Mouse (Mus musculus) limb, embryonic 10.5 days (tissue): ENCODE measurements around the gene Patl1. TPM values are rescaled to one million over a fixed set of nuclear protein-coding genes. Genes with fewer than 3 reads are reported as not detected.
A peak's percentile ranks its signal among the peaks of the same experiment; 100 is the strongest.
"Not testable (repeated sequence)": the region's sequence is repeated elsewhere in the genome, so short reads cannot be mapped to it uniquely, and the experiment has no call there.

Experiments used
- DNase-seq: peaks from one replicate; pipeline ENCODE4 v3.0.0-alpha.2; 2017; ENCODE audit warnings: low spot score
- H3K27ac ChIP-seq: fragments of 300-500 bp; sonication (generic); 2 replicates; pipeline ENCODE4 v1.5.1; 2016; ENCODE audit warnings: mild to moderate bottlenecking
- H3K27me3 ChIP-seq: fragments of 300-500 bp; sonication (generic); 2 replicates; pipeline ENCODE4 v1.6.1; 2016; ENCODE audit warnings: low read depth, mild to moderate bottlenecking; ENCODE audit not compliant: poor library complexity, severe bottlenecking
- H3K36me3 ChIP-seq: fragments of 300-500 bp; sonication (generic); 2 replicates; pipeline ENCODE4 v1.6.1; 2016; ENCODE audit warnings: mild to moderate bottlenecking, moderate library complexity
- H3K4me1 ChIP-seq: fragments of 300-500 bp; sonication (generic); 2 replicates; pipeline ENCODE4 v1.6.1; 2016
- H3K4me3 ChIP-seq: fragments of 300-500 bp; sonication (generic); 2 replicates; pipeline ENCODE4 v1.5.1; 2016; ENCODE audit warnings: mild to moderate bottlenecking, moderate library complexity
- H3K9me3 ChIP-seq: fragments of 300-500 bp; sonication (generic); replicated peaks from 2 replicates; pipeline ENCODE4 v1.6.1; 2016; ENCODE audit warnings: mild to moderate bottlenecking
- WGBS: fragments of 180-500 bp; shearing (Covaris S2); methylation state at CpG from one replicate; pipeline ENCODE4 v1.1.7; 2016; 5-methylcytosine and 5-hydroxymethylcytosine counted together
- microRNA-seq: library from miRNA; unstranded; fragments of <30 nt; microRNA quantifications from one replicate; pipeline ENCODE4, GENCODE M21; 2017
- polyA plus RNA-seq: library from polyadenylated mRNA; unstranded; fragments of >200 nt; fragmentation: Nextera tagmentation; extraction: Ambion mirVana; gene quantifications from 2 replicates; pipeline ENCODE4 v1.2.1, GENCODE M21; 2016

Patl1 gene
- polyA plus RNA-seq, 1 experiment from 2014 or later, result 20.4 TPM

DNA sequence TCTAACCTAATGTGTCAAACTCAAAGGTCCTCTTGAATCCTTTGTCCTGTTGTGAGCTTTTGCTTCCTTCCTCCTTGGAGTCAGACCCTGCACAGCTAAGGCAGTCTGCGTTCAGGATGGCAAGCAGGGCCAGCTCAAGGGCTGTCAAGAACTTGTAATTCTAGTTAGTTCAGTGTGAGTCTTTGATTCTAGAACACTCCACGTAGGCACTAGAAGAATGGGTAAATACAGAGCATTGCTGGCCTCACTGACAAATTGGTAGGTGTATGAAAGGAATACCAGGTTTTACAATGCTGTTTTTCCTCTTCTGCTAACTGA is 62.0 kb downstream of the Patl1 start:
- 78% methylated on average over 2 of the region's 2 CpGs for WGBS
- DNase-seq, result no peak
- Histone ChIP-seq H3K36me3 (peaks cover 93% of the 10 kb centered on the region), H3K27me3 (no peaks in the 10 kb centered on the region), H3K9me3 (no peaks in the 10 kb centered on the region), H3K4me3 (no peak overlapping the region), H3K4me1 (no peaks in the 10 kb centered on the region), H3K27ac (no peak overlapping the region)

GRCm38 (mm10) chr19:11975683-11976082 is 63.5 kb downstream of the Patl1 start:
- H3K36me3 ChIP-seq, result peaks cover 99% of the 10 kb centered on the region
- H3K4me1 ChIP-seq, result no peaks in the 10 kb centered on the region
- no peaks in the 10 kb centered on the region for H3K9me3 ChIP-seq
- no peak for DNase-seq
- WGBS, result 89% methylated on average over 4 of the region's 4 CpGs
- no peak overlapping the region for H3K27ac ChIP-seq
- H3K27me3 ChIP-seq, result no peaks in the 10 kb centered on the region
- H3K4me3 ChIP-seq, result no peak overlapping the region

DNA sequence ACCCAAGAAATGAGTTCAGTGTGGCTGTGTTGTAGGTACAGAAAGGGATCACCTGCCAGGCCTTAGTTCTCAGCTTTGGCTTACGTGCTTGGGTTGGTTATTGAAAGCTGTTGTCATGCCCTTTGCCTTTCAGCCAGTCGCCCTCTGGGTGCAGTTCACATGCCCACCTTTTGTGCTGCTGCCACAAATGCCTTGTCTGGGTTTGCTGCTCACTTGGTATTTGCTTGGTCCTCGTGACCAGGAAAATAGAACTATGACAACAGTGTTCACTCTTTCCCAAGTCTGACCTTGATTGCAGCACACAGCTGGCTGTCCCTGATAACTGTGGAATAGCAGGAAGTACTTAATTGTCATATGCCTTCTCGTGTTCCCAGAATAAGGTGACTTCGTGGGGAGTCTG is 65.2 kb downstream of the Patl1 start:
- Histone ChIP-seq H3K36me3 (peaks cover 99% of the 10 kb centered on the region), H3K9me3 (no peaks in the 10 kb centered on the region), H3K27ac (no peak overlapping the region), H3K4me3 (no peak overlapping the region), H3K27me3 (no peaks in the 10 kb centered on the region), H3K4me1 (no peaks in the 10 kb centered on the region)
- DNase-seq, result no peak
- WGBS, result 86% methylated on average over 5 of the region's 5 CpGs

GRCm38 (mm10) chr19:11980471-11980870 is 68.3 kb downstream of the Patl1 start:
- DNase-seq, result no peak
- H3K4me1 ChIP-seq, result no peaks in the 10 kb centered on the region
- no peaks in the 10 kb centered on the region for H3K27me3 ChIP-seq
- H3K36me3 ChIP-seq, result peaks cover 95% of the 10 kb centered on the region
- WGBS, result 92% methylated on average over 4 of the region's 4 CpGs
- no peak overlapping the region for H3K27ac ChIP-seq
- H3K9me3 ChIP-seq, result no peaks in the 10 kb centered on the region
- no peak overlapping the region for H3K4me3 ChIP-seq

DNA sequence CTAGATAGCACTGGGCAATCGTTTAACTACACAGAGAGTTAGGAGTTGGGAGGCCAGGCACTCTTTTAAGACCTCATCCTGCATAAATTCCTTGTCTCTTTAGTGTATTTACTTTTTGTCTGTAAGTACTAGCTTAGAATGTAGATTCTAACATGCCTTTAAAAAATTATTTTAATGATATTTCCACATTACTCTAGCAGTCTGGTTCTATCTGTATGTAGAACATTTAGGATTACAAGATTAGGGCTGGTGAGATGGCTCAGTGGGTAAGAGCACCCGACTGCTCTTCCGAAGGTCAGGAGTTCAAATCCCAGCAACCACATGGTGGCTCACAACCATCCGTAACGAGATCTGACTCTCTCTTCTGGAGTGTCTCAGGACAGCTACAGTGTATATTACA is 72.4 kb downstream of the Patl1 start:
- not testable (repeated sequence) for DNase-seq, H3K27ac ChIP-seq, H3K4me3 ChIP-seq, H3K9me3 ChIP-seq, H3K27me3 ChIP-seq, H3K4me1 ChIP-seq
- peaks cover 96% of the 10 kb centered on the region for H3K36me3 ChIP-seq
- WGBS, result 90% methylated on average over 5 of the region's 5 CpGs

DNA sequence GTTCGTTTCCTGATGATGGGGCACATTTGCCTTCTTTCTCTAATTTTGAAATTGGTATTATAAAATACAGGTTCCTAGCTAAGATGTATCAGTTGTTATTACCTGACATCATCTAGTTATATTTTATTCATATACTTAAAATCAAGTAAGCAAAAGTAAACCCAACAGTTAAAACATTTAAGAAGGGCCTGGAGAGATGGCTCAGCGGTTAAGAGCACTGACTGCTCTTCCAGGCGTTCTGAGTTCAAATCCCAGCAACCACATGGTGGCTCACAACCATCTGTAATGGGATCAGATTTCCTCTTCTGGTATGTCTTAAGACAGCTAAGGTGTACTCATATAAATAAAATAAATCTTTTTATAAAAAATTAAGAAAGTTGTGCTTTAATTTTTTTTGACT is 75.6 kb downstream of the Patl1 start:
- no peak overlapping the region for H3K4me3 ChIP-seq
- H3K27me3 ChIP-seq, result no peaks in the 10 kb centered on the region
- no peaks in the 10 kb centered on the region for H3K4me1 ChIP-seq
- H3K9me3 ChIP-seq, result no peaks in the 10 kb centered on the region
- H3K27ac ChIP-seq, result no peak overlapping the region
- WGBS, result 87% methylated on average over 3 of the region's 3 CpGs
- DNase-seq, result no peak
- H3K36me3 ChIP-seq, result peaks cover 95% of the 10 kb centered on the region

- Histone ChIP-seq H3K4me1 (no peaks in the 10 kb centered on the region), H3K9me3 (no peaks in the 10 kb centered on the region), H3K27ac (no peak overlapping the region), H3K27me3 (no peaks in the 10 kb centered on the region), H3K4me3 (no peak overlapping the region), H3K36me3 (peaks cover 93% of the 10 kb centered on the region)
- no peak for DNase-seq
- 96% methylated on average over 7 of the region's 7 CpGs for WGBS
Observed at GRCm38 (mm10) chr19:11989334-11989733, 77.1 kb downstream of the Patl1 start.

- Histone ChIP-seq H3K9me3 (no peaks in the 10 kb centered on the region), H3K27ac (no peak overlapping the region), H3K4me1 (no peaks in the 10 kb centered on the region; the same call in 1 of the 2 replicates), H3K4me3 (no peak overlapping the region), H3K36me3 (peaks cover 84% of the 10 kb centered on the region), H3K27me3 (no peaks in the 10 kb centered on the region)
- no peak for DNase-seq
- WGBS, result 95% methylated on average over 9 of the region's 9 CpGs
Observed at GRCm38 (mm10) chr19:11992034-11992433, 79.8 kb downstream of the Patl1 start.

- Histone ChIP-seq H3K27me3 (no peaks in the 10 kb centered on the region), H3K4me3 (no peak overlapping the region), H3K9me3 (no peaks in the 10 kb centered on the region), H3K36me3 (peaks cover 79% of the 10 kb centered on the region), H3K27ac (no peak overlapping the region), H3K4me1 (no peaks in the 10 kb centered on the region; the same call in 1 of the 2 replicates)
- WGBS, result 94% methylated on average over 10 of the region's 10 CpGs
- no peak for DNase-seq
Observed at GRCm38 (mm10) chr19:11992441-11993029, 80.3 kb downstream of the Patl1 start.

Small RNA genes lying within 50 kb of the gene (microRNA-seq; reads per million reads assigned to microRNA genes)
- 8.2 reads per million, percentile 16 among the genes with 10 or more reads in this experiment for gene Mir6994

Other genes starting within 250 kb of the Patl1 start
- not detected in 2 replicates for gene Oosp1, start 221.2 kb upstream of the Patl1 start, polyA plus RNA-seq
- gene Oosp3, start 215.3 kb upstream of the Patl1 start, polyA plus RNA-seq, result not detected in 2 replicates
- not detected in 2 replicates for gene Gif, start 164.8 kb upstream of the Patl1 start, polyA plus RNA-seq
- gene Mrpl16, start 142.0 kb upstream of the Patl1 start, polyA plus RNA-seq, result 54.2 and 63.0 TPM in 2 replicates
- 5.6 and 6.3 TPM in 2 replicates for gene Stx3, start 93.0 kb upstream of the Patl1 start, polyA plus RNA-seq
- gene Olfr1417, start 73.2 kb upstream of the Patl1 start, polyA plus RNA-seq, result 0.06 TPM in 1 of 2 replicates, not detected in the other
- not detected in 2 replicates for gene Olfr1418, start 51.3 kb upstream of the Patl1 start, polyA plus RNA-seq
- not detected in 2 replicates for gene Olfr1419, start 37.3 kb upstream of the Patl1 start, polyA plus RNA-seq
- gene Olfr1420, start 25.8 kb upstream of the Patl1 start, polyA plus RNA-seq, result not detected in 2 replicates
- gene Osbp, start 53.5 kb downstream of the Patl1 start, polyA plus RNA-seq, result 3.3 and 3.4 TPM in 2 replicates
- 0.05 and 0.06 TPM in 2 replicates for gene Olfr1423, start 128.9 kb downstream of the Patl1 start, polyA plus RNA-seq
- not detected in 2 replicates for gene Olfr1424, start 150.3 kb downstream of the Patl1 start, polyA plus RNA-seq
- gene Olfr1425, start 165.3 kb downstream of the Patl1 start, polyA plus RNA-seq, result not detected in 2 replicates
- not detected in 2 replicates for gene Olfr1426, start 179.6 kb downstream of the Patl1 start, polyA plus RNA-seq
- not detected in 2 replicates for gene Olfr1427, start 190.9 kb downstream of the Patl1 start, polyA plus RNA-seq
- gene Olfr1428, start 203.5 kb downstream of the Patl1 start, polyA plus RNA-seq, result not detected in 2 replicates
- not detected in 2 replicates for gene Olfr76, start 210.8 kb downstream of the Patl1 start, polyA plus RNA-seq